Mouse (Mus musculus) layer of hippocampus, adult 11-12 months (tissue): ENCODE data around the gene Mast4.

Experiments used
- DNase-seq: peaks from one replicate; pipeline ENCODE4 v3.0.0; 2022; ENCODE audit warnings: low spot score

Mast4 gene

DNA sequence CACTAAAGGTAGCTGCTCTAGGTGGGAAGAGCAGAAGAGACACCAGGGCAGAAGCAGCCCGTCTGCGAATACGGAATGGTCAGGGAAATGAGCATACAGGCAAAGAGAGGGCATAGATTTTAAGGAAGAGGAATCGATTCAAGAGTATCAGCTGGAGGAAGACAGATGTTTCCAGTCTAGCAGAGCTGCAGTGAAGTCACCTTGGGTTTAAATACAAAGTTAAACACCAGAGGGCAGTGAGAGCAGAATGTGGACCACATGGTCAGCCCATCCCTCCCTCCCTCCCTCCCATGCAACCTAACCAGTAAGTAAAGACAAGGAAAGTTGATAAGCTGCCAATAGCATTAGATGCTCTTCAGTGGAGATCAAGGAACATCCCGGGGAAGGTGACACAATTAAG, 138.0 kb downstream of the Mast4 start:
- DNase-seq = no peak

GRCm38 (mm10) chr13:103195847-103196246, 138.4 kb downstream of the Mast4 start:
- DNase-seq = no peak

DNA sequence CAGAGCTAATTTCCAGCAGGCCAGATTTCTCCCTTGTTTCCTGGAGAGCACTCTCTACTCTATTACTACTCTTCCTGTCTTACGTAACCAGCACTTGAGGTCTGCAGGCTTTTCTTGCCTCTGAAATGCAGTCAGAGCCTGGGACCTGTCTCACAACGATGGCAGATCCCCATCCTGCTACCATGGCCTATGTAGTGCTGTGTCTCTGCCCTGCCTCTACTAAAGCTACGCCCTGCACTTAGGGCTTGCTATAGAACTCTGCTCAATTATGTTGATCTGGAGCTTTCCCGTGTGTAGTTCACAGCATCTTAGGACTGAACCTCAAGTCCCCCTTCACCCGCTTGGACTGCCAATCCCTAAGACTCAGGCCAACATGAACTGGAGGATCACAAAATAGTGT, 150.7 kb downstream of the Mast4 start:
- no peak for DNase-seq

- DNase-seq = no peak
Observed at GRCm38 (mm10) chr13:103181836-103182235, 152.5 kb downstream of the Mast4 start.

DNA sequence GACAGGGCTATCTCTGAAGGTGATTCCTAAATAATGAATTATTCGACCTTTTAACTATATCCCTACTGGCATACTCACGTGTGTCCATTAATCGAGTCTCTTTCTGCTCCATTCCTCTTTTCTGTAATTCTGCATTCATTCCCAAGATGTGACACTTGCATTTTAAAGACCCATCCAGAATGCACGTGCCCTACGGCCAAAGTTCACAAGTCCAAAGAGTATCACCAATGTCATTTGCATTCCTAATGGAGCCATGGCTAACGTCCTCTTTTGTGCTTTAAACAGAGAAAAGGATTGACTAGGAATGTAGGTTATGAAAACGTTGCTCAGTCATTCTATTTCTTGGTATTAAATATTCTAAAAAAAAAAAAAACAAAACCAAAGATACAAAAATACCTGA, 157.4 kb downstream of the Mast4 start:
- no peak for DNase-seq

DNA sequence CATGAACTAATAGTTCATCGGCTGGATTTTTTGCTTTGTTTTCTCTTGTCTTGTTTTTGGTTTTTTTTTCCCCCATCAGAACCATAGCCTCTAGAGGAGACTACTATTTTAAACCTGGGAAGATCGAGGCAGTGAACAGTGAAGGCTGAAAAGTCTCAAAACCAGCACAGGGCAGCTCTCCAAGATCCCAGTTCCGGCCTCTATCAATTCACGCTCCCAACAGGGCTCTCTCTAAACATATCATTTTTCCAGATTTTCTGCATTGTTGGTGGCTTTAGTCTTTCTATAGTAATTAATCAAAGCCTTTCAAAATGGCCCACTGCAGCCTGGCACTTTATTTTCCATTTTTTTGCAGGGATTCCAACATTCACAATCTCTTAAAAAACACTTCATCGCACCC, 159.9 kb downstream of the Mast4 start:
- DNase-seq = no peak

GRCm38 (mm10) chr13:103173545-103174182, 160.6 kb downstream of the Mast4 start:
- peak; percentile 86 for DNase-seq

DNA sequence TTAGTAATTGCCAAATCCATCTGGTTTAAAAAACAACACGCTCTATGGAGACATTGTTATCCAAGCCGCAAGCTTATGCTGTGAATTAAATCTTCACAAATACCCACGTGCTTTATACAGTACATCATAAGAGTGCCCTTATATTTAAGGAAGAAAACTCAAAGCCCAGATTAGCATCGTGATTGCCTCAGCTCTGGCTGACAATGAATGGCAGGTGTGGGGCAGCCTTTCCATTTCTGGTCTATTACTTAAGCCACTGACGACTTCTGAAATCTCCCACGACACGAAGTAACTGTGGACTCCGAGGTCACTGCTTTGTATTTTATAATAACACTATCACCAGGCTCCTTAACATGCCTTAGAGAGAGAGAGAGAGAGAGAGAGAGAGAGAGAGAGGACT, 182.4 kb downstream of the Mast4 start:
- DNase-seq = no peak

DNA sequence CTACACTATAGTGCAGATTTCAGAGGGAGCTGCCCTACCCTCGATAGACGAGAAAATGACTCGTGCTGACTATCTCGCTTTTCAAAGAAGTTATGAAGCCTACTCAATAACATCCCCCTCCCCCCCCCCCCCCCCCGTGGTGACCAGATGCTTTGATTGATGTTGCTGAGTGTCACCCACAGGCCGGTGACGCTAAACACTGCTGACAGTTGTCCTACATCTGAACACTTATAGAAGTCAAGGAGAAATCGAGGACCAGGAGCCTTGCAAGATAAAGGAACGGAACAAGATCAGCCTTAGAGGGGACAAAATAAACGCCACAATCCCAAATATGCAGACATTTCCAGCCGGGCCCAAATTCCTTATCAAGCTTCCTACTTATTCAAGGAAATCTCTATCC, 183.1 kb downstream of the Mast4 start:
- no peak for DNase-seq

GRCm38 (mm10) chr13:103150671-103151070, 183.6 kb downstream of the Mast4 start:
- DNase-seq = peak; percentile 25

- no peak for DNase-seq
Observed at GRCm38 (mm10) chr13:103149415-103149814, 184.9 kb downstream of the Mast4 start.

DNA sequence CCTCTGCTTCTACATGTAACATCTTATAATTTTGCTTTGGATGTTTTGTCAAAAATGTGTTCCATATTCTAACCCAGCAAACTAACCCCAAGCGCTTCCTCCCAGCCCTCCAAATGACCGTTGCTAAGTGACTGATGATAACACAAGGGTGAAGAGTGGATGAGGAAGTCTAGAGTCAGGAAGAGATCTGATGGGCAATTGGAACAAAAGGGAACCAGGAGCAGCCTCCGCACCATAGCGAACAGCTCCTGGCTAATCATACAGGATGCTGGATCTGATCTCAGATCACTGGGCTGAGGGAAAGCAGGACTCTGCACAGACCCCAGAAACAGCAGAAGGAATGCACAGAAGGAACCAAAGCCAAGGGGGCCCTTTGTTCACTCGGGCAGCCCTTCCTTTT, 190.0 kb downstream of the Mast4 start:
- DNase-seq = no peak

- no peak for DNase-seq
Observed at GRCm38 (mm10) chr13:103141304-103141703, 193.0 kb downstream of the Mast4 start.

DNA sequence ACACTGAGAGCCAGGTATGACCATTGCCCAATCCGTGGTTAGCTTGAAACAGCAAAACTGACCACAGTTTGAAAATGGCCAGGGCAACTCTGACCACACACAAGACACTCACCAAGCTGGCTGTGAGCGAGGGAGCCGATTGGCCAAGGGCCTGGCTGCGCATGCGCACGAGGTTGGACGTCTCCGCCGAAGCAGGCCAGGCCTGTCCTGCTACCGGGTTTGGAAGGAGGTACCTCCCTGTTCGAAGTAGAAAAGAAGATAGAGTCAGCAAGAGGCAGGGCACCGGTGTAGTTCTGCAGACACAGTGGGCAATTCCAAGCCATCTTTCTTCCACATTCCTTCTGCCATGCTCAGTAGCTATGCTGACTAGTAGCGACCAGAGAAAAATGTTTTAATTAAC, 194.2 kb downstream of the Mast4 start:
- no peak for DNase-seq

DNA sequence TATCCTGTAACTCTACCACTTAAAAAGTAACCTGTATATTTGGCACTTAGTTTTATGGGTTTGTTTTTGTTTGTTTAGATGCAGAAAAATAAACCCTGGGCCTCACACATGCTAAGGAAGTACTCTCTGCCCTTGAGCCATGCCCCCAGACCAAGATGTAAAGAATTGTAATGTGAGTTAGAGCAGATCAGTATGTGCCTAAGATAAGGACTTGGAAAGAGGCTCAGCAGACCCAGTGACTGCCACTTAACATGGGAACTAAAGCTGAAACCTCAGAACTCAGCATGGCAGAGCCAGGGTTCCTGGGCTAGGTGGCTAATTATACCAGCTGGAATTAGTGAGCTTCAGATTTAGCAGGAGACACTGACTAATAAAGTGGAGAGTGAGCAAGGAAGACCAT, 196.0 kb downstream of the Mast4 start:
- no peak for DNase-seq

DNA sequence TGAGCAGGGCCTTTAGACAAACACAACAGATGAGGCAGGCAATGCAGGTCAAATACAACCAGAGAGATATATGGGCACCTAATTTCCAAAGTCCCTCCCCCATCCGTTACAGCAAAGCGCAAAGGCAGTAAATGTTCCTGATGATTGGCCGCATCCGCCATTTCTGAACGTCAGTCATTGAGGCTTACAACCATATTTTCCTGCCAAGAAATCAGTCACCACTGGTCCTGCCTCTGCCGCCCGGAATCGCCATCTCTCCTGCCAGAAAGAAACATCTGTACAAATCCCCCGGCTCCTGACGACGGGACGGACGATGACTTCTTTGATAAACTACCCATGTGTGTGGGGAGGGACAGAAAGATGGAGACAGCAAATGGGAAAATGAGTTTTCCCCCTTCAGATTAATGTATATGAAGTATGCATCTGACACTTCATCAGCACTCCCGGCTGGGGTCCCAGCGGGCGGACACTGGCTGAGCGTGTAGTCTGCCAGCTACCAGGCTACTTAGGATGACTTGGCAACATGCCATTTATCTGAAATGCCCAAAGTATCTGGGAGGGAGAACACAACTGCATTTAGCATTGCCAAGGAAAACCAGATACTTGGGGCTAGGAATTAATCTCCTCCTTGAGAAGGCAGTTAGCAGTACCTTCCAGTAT, 198.9 kb downstream of the Mast4 start:
- DNase-seq = no peak

- DNase-seq = no peak
Observed at GRCm38 (mm10) chr13:103131781-103132180, 202.5 kb downstream of the Mast4 start.

DNA sequence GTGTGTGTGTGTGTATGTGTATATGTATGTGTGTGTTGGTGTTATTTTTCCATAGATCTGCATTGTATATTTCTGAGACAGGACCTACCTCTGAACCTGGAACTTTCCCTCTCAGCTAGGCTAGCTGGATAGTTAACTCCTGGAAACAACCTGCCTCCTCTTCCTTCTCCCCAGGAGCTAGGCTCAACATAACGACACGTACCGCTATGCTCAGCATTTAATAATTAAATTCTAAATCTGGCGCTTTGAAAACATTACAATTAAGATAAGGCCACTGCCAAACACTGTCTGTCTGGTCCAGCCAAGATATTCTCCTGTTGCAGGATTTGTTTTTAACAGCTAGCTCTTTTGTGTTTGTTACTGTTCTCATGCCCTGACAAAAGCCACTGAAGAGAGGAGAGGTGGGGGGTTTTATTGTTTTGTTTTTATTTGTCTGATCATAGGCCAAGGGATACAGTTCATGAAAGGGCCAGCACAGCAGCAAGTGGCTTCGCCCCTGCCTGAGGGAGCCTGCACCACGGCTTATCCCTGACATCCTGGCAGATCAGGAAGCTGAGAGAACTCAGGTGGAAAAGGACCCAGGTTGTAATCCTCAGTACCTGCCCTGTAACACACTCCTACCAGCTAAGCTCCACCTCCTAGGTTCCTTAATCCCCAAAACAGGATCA, 205.0 kb downstream of the Mast4 start:
- no peak for DNase-seq

- no peak for DNase-seq
Observed at GRCm38 (mm10) chr13:103128729-103129128, 205.6 kb downstream of the Mast4 start.

- DNase-seq = no peak
Observed at GRCm38 (mm10) chr13:103127594-103127993, 206.7 kb downstream of the Mast4 start.

- DNase-seq = no peak
Observed at GRCm38 (mm10) chr13:103123716-103124115, 210.6 kb downstream of the Mast4 start.

DNA sequence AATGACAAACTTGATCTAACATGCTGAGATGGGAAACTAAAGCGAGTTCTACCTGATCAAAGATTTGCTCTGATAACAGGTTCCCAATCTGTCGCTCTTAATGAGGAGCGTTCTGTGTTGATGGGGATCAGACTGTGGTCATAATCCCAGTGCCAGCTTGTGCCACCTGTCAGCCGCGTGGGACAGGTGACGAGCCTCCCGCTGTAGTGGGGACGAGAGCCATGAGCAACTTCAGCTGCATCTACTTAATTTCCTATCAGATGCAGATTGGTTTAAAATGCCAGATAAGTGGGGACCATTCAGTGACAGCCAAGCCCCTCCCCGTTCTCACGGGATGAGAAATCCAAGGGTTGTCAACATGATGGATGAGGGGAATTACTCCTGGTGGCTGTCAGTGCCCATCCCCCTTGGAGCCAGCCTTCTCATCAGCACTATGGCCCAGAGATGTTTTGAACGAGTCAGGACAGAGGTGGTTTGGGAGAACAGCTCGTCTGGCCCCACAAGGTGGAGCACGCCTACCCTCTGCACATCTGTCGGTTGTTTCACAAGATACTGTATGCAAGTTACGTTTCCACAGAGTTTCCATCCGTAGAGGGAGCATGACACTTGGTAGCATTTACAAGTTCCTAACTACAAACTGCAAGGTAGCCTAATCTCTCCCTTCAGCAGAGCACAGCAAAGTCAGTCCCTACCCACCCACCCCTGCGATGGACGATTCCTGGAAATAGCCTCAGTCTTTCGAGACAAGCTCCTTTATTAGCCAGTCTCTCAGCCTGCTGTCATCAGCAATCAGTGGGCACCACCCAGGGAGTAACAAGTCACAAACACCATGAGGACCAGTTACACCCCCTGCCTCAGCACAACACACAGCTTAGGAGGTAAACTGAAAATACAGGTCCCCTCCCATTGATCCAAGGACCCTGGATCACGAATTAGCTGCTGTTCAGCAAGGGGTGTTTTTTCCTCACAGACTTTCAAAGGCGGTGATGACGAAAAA, 212.2 kb downstream of the Mast4 start:
- DNase-seq = no peak
